Mouse (Mus musculus): ENCODE results near the gene Brf1. TPM values are rescaled to one million over a fixed set of nuclear protein-coding genes. Genes with fewer than 3 reads are reported as not detected.
A peak's percentile ranks its signal among the peaks of the same experiment; 100 is the strongest.

Gene Brf1
- polyA plus RNA-seq, 1 experiment = 67.8 TPM

GRCm38 (mm10) chr12:112950761-112951129 lies 49.8 kb downstream of the Brf1 start:
- Histone ChIP-seq H3K4me1 (ENCODE audit: control insufficient read depth, insufficient read depth, low read length) (peaks cover 23% of the 10 kb centered on the region), H3K4me3 (ENCODE audit: control insufficient read depth, low read depth, low read length) (peak overlapping the region; percentile 54), H3K27ac (ENCODE audit: control insufficient read depth, insufficient read depth, low read depth, low read length) (no peak overlapping the region), H3K36me3 (ENCODE audit: control insufficient read depth, insufficient read depth, low read length) (no peaks in the 10 kb centered on the region), H3K27me3 (ENCODE audit: control insufficient read depth, insufficient read depth, low read length) (no peaks in the 10 kb centered on the region)
- TF ChIP-seq POLR2A (IDR thresholded peaks at IDR 0.05; ENCODE audit: control insufficient read depth, low read depth, low read length) = no peak

DNA sequence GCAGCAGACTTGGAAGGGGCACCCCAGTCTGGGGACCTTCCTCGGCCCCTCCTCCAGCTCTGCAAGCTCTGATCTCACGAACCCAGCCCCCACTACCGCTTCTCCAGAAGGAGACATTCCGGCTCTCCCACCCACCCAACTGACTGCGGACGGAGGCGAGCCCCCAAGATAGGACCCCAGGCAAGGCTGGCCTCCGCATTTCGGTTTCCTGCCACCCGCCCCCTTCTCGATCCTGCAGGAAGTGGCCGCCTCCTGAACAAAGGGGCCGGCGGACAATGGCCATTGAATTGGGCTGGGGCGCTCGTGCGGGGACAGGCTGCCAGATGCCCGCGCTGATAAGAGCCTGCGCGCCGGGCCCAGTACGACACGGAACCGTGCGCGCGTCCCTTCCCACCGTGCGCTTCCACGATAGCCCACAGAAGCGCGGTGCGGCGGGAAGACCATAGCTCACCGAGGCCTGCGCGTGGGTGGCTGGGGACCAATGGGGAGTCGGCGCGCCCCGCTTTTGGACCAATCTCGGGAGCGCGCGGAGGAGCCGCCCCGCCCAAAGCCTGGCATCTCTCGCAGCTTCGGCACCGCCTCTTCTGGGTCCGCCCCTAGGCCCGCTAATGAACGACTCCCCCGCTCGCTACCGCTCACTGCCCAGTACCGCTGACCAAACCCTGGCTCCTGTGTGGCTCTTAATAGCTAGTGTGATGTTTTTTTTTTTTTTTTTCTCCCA lies 50.3 kb downstream of the Brf1 start:
- Histone ChIP-seq H3K4me1 (ENCODE audit: control insufficient read depth, insufficient read depth, low read length) (peaks cover 23% of the 10 kb centered on the region), H3K4me3 (ENCODE audit: control insufficient read depth, low read depth, low read length) (peak overlapping the region; percentile 54), H3K27me3 (ENCODE audit: control insufficient read depth, insufficient read depth, low read length) (no peaks in the 10 kb centered on the region), H3K36me3 (ENCODE audit: control insufficient read depth, insufficient read depth, low read length) (no peaks in the 10 kb centered on the region), H3K27ac (ENCODE audit: control insufficient read depth, insufficient read depth, low read depth, low read length) (no peak overlapping the region)
- TF ChIP-seq CTCF (IDR thresholded peaks at IDR 0.05; ENCODE audit: control insufficient read depth, insufficient read depth, insufficient replicate concordance, low read depth, low read length) (no peak), POLR2A (IDR thresholded peaks at IDR 0.05; ENCODE audit: control insufficient read depth, low read depth, low read length) (no peak)

DNA sequence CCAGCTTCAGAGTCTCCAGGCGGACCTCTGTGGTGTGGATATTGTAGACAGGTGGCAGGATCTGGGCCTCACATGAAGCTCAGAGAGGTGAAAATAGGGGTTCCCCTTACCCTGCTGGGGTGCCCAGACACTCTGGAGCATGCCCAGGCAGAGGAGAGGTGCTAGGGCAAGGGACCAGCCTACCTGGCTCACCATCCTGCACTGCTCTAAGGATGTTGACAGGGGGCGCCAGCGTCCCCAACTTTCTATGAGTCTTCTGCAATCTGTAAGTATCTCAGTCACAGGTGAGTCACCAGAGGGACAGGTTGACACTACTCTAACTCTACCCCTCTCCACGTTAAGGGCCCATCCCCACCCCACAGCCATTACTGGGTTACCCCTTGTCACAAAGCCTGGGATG lies 53.2 kb downstream of the Brf1 start:
- Histone ChIP-seq H3K27ac (ENCODE audit: control insufficient read depth, insufficient read depth, low read depth, low read length) (no peak overlapping the region), H3K36me3 (ENCODE audit: control insufficient read depth, insufficient read depth, low read length) (no peaks in the 10 kb centered on the region), H3K4me3 (ENCODE audit: control insufficient read depth, low read depth, low read length) (no peak overlapping the region), H3K27me3 (ENCODE audit: control insufficient read depth, insufficient read depth, low read length) (no peaks in the 10 kb centered on the region), H3K4me1 (ENCODE audit: control insufficient read depth, insufficient read depth, low read length) (peaks cover 23% of the 10 kb centered on the region)
- TF ChIP-seq CTCF (IDR thresholded peaks at IDR 0.05; ENCODE audit: control insufficient read depth, insufficient read depth, insufficient replicate concordance, low read depth, low read length) (peak; percentile 51; the same call in 1 of the 2 replicates), POLR2A (IDR thresholded peaks at IDR 0.05; ENCODE audit: control insufficient read depth, low read depth, low read length) (no peak)

DNA sequence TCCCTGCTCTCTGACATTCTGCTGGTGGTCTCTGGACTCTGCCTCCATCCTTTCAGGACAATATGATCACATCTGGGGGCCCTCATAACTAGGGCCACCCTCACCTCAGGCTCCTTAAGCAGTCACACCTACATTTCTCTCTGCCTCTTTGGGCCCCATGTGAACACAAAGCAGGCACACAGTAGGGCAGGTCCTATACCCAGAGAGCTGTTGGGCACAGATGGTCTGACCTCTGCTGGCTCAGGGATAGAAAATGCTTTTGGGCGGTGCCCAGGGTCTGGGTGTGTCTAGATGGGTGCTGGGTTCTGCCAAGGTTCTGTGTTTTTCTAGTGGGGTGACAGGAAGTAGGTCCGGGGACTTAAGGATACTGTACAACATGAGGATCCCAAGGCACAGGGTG lies 56.8 kb downstream of the Brf1 start:
- Histone ChIP-seq H3K4me3 (ENCODE audit: control insufficient read depth, low read depth, low read length) (no peak overlapping the region), H3K4me1 (ENCODE audit: control insufficient read depth, insufficient read depth, low read length) (peaks cover 23% of the 10 kb centered on the region), H3K36me3 (ENCODE audit: control insufficient read depth, insufficient read depth, low read length) (no peaks in the 10 kb centered on the region), H3K27ac (ENCODE audit: control insufficient read depth, insufficient read depth, low read depth, low read length) (no peak overlapping the region), H3K27me3 (ENCODE audit: control insufficient read depth, insufficient read depth, low read length) (no peaks in the 10 kb centered on the region)
- TF ChIP-seq CTCF (IDR thresholded peaks at IDR 0.05; ENCODE audit: control insufficient read depth, insufficient read depth, insufficient replicate concordance, low read depth, low read length) = no peak
- no peak for TF ChIP-seq POLR2A (IDR thresholded peaks at IDR 0.05; ENCODE audit: control insufficient read depth, low read depth, low read length)

GRCm38 (mm10) chr12:112941776-112942713 lies 58.5 kb downstream of the Brf1 start, which contains the start of gene Nudt14:
Nudt14 (minus strand) TSS chr12:112942124.
- Histone ChIP-seq H3K4me1 (ENCODE audit: control insufficient read depth, insufficient read depth, low read length) (peaks cover 23% of the 10 kb centered on the region), H3K36me3 (ENCODE audit: control insufficient read depth, insufficient read depth, low read length) (no peaks in the 10 kb centered on the region), H3K4me3 (ENCODE audit: control insufficient read depth, low read depth, low read length) (peak within 1 kb of the TSS; percentile 91), H3K27ac (ENCODE audit: control insufficient read depth, insufficient read depth, low read depth, low read length) (no peak within 1 kb of the TSS), H3K27me3 (ENCODE audit: control insufficient read depth, insufficient read depth, low read length) (no peaks in the 10 kb centered on the region)
- no peak for TF ChIP-seq CTCF (IDR thresholded peaks at IDR 0.05; ENCODE audit: control insufficient read depth, insufficient read depth, insufficient replicate concordance, low read depth, low read length)
- no peak; the same call in 1 of the 2 replicates for TF ChIP-seq POLR2A (IDR thresholded peaks at IDR 0.05; ENCODE audit: control insufficient read depth, low read depth, low read length)

DNA sequence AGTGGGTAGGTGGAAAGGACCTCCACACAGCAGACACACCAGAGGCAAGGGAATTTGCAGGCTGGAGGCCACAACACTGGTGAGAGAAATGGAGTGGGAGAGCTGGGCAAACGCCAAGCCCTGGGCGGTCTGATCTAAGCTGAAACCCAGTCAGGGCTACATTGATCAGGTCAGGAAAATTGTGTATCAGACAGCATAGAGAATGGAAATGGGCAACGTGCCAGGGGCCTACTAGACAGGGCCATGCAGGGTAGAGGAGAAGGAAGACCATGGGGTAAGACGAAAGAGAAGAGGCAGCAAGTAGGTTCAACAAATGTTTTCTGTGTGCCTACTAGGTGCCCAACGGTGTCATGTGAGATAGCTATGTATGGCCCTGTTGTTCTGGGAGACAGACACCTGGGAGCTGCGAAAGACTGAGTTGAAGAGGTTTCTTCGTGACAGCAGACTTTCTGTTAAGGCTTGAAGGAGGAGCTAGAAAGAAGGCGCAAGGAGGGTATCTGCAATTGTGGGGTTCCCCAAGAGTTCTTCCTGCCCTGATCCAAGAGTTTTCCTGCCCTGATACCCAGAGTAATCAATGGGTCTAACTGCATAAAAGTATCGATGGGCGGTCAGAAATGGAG lies 59.2 kb downstream of the Brf1 start:
- Histone ChIP-seq H3K36me3 (ENCODE audit: control insufficient read depth, insufficient read depth, low read length) (no peaks in the 10 kb centered on the region), H3K4me1 (ENCODE audit: control insufficient read depth, insufficient read depth, low read length) (peaks cover 23% of the 10 kb centered on the region), H3K4me3 (ENCODE audit: control insufficient read depth, low read depth, low read length) (peak overlapping the region; percentile 91), H3K27me3 (ENCODE audit: control insufficient read depth, insufficient read depth, low read length) (no peaks in the 10 kb centered on the region), H3K27ac (ENCODE audit: control insufficient read depth, insufficient read depth, low read depth, low read length) (no peak overlapping the region)
- TF ChIP-seq POLR2A (IDR thresholded peaks at IDR 0.05; ENCODE audit: control insufficient read depth, low read depth, low read length) (no peak), CTCF (IDR thresholded peaks at IDR 0.05; ENCODE audit: control insufficient read depth, insufficient read depth, insufficient replicate concordance, low read depth, low read length) (no peak)

DNA sequence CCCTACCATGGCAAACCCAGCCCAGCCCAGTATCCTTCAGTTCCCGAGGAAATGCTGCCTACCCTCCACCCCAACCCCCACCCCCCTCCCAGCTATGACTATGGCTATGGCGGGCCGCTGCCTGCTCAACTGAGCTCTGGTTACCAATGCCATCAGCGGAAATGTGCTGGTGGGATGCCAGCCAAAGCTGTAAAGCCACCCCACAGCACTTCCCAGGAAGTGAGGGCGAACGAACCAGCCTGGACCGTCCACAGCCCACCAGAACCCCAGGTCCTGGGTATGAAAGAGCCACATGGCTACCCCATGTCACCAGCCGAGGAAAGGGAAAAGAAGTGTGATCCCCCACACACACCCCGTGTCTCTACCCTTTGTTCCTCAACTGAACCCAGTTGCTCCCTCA lies 59.8 kb downstream of the Brf1 start:
- no peak overlapping the region for H3K27ac ChIP-seq (ENCODE audit: control insufficient read depth, insufficient read depth, low read depth, low read length)
- H3K27me3 ChIP-seq (ENCODE audit: control insufficient read depth, insufficient read depth, low read length) = no peaks in the 10 kb centered on the region
- H3K36me3 ChIP-seq (ENCODE audit: control insufficient read depth, insufficient read depth, low read length) = no peaks in the 10 kb centered on the region
- TF ChIP-seq POLR2A (IDR thresholded peaks at IDR 0.05; ENCODE audit: control insufficient read depth, low read depth, low read length) (no peak), CTCF (IDR thresholded peaks at IDR 0.05; ENCODE audit: control insufficient read depth, insufficient read depth, insufficient replicate concordance, low read depth, low read length) (no peak)
- H3K4me3 ChIP-seq (ENCODE audit: control insufficient read depth, low read depth, low read length) = no peak overlapping the region
- H3K4me1 ChIP-seq (ENCODE audit: control insufficient read depth, insufficient read depth, low read length) = peaks cover 23% of the 10 kb centered on the region
